Mouse (Mus musculus) embryonic facial prominence, embryonic 11.5 days (tissue): ENCODE measurements around the gene Rtbdn. TPM values are rescaled to one million over a fixed set of nuclear protein-coding genes. Genes with fewer than 3 reads are reported as not detected.
A peak's percentile ranks its signal among the peaks of the same experiment; 100 is the strongest.
"Not testable (repeated sequence)": the region's sequence is repeated elsewhere in the genome, so short reads cannot be mapped to it uniquely, and the experiment has no call there.

ENCODE experiments used
- ATAC-seq: fragments of 200-750 bp; cut with Nextera tagmentation; replicated peaks from 2 replicates; pipeline ENCODE4 v1.8.0; 2017; ENCODE audit warnings: low read depth; ENCODE audit not compliant: insufficient number of reproducible peaks, low FRiP score, low TSS enrichment
- DNase-seq: peaks from one replicate; pipeline ENCODE4 v3.0.0-alpha.2; 2015; ENCODE audit warnings: low spot score
- H3K27ac ChIP-seq: fragments of 300-500 bp; sonication (generic); replicated peaks from 2 replicates; pipeline ENCODE4 v1.5.1; 2014; ENCODE audit warnings: mild to moderate bottlenecking, low read depth, low read length, control low read depth
- H3K27me3 ChIP-seq: fragments of 300-500 bp; sonication (generic); 2 replicates; pipeline ENCODE4 v1.6.1; 2014; ENCODE audit warnings: mild to moderate bottlenecking, low read length, moderate library complexity, mixed read lengths; ENCODE audit not compliant: control insufficient read depth, insufficient read depth
- H3K36me3 ChIP-seq: fragments of 300-500 bp; sonication (generic); replicated peaks from 2 replicates; pipeline ENCODE4 v1.6.1; 2014; ENCODE audit warnings: low read depth, mild to moderate bottlenecking, low read length, moderate library complexity, mixed read lengths; ENCODE audit not compliant: control insufficient read depth, insufficient read depth
- H3K4me1 ChIP-seq: fragments of 300-500 bp; sonication (generic); 2 replicates; pipeline ENCODE4 v1.6.1; 2014; ENCODE audit warnings: low read length, mixed read lengths; ENCODE audit not compliant: control insufficient read depth, insufficient read depth
- H3K4me2 ChIP-seq: fragments of 300-500 bp; sonication (generic); 2 replicates; pipeline ENCODE4 v1.6.1; 2014; ENCODE audit warnings: low read depth, mild to moderate bottlenecking, control low read depth, low read length, moderate library complexity
- H3K4me3 ChIP-seq: fragments of 300-500 bp; sonication (generic); 2 replicates; pipeline ENCODE4 v1.5.1; 2014; ENCODE audit warnings: low read depth, low read length, control low read depth
- H3K9ac ChIP-seq: fragments of 300-500 bp; sonication (generic); replicated peaks from 2 replicates; pipeline ENCODE4 v1.6.1; 2014; ENCODE audit warnings: mild to moderate bottlenecking, control low read depth, low read length
- H3K9me3 ChIP-seq: fragments of 300-500 bp; sonication (generic); replicated peaks from 2 replicates; pipeline ENCODE4 v1.6.1; 2016; ENCODE audit warnings: mild to moderate bottlenecking, low read length, inconsistent platforms, mixed read lengths; ENCODE audit not compliant: control insufficient read depth
- WGBS: fragments of 180-500 bp; shearing (Covaris S2); extraction: QIAGEN DNeasy Blood & Tissue Kit; methylation state at CpG from one replicate; pipeline ENCODE4 v1.1.7; 2014; 5-methylcytosine and 5-hydroxymethylcytosine counted together
- polyA plus RNA-seq: library from polyadenylated mRNA; unstranded; fragments of >200 nt; fragmentation: Nextera tagmentation; extraction: Ambion mirVana; gene quantifications from 2 replicates; pipeline ENCODE4 v1.2.1, GENCODE M21; 2014

Gene Rtbdn
- polyA plus RNA-seq, 1 experiment from 2014 or later, result not detected

GRCm38 (mm10) chr8:84907493-84907892 lies 39.3 kb upstream of the Rtbdn start:
- ATAC-seq (no peak), DNase-seq (no peak)
- Histone ChIP-seq H3K27ac (no peak overlapping the region), H3K36me3 (no peaks in the 10 kb centered on the region), H3K27me3 (peaks cover 13% of the 10 kb centered on the region), H3K4me3 (no peak overlapping the region), H3K9ac (no peak overlapping the region), H3K4me1 (peaks cover 3% of the 10 kb centered on the region; the same call in 1 of the 2 replicates), H3K4me2 (no peak overlapping the region), H3K9me3 (no peaks in the 10 kb centered on the region)
- WGBS, result 71% methylated on average over 8 of the region's 8 CpGs

GRCm38 (mm10) chr8:84907979-84908378 lies 38.8 kb upstream of the Rtbdn start:
- not testable (repeated sequence) for H3K9me3 ChIP-seq, H3K27ac ChIP-seq, ATAC-seq, H3K36me3 ChIP-seq, H3K4me1 ChIP-seq, DNase-seq
- Histone ChIP-seq H3K9ac (0 out of 2 replicates have a peak overlapping the region, but pooled peaks have one; percentile 22), H3K4me3 (peak overlapping the region; percentile 59), H3K4me2 (peak overlapping the region; percentile 78), H3K27me3 (peaks cover 18% of the 10 kb centered on the region)
- 19% methylated on average over 7 of the region's 7 CpGs for WGBS

GRCm38 (mm10) chr8:84908421-84909161 lies 38.2 kb upstream of the Rtbdn start, which contains the start of gene Dnase2a:
Gene Dnase2a (plus strand): TSS chr8:84908560.
- under 1% methylated on average over 45 of the region's 45 CpGs for WGBS
- Histone ChIP-seq H3K36me3 (no peaks in the 10 kb centered on the region), H3K27me3 (peaks cover 24% of the 10 kb centered on the region), H3K4me1 (peaks cover 3% of the 10 kb centered on the region; the same call in 1 of the 2 replicates), H3K27ac (no peak within 1 kb of the TSS), H3K9ac (peak within 1 kb of the TSS; percentile 67), H3K4me2 (peak within 1 kb of the TSS; percentile 78), H3K9me3 (no peaks in the 10 kb centered on the region), H3K4me3 (peak within 1 kb of the TSS; percentile 59)
- ATAC-seq (peak; percentile 76), DNase-seq (peak; percentile 100)

GRCm38 (mm10) chr8:84909162-84909767 lies 37.5 kb upstream of the Rtbdn start:
- peak overlapping the region; percentile 78 for H3K4me2 ChIP-seq
- H3K27ac ChIP-seq, result no peak overlapping the region
- no peak for ATAC-seq
- H3K4me1 ChIP-seq, result peaks cover 3% of the 10 kb centered on the region; the same call in 1 of the 2 replicates
- H3K27me3 ChIP-seq, result peaks cover 28% of the 10 kb centered on the region
- H3K9me3 ChIP-seq, result no peaks in the 10 kb centered on the region; the same call in 1 of the 2 replicates
- 48% methylated on average over 20 of the region's 20 CpGs for WGBS
- no peak for DNase-seq
- peak overlapping the region; percentile 59 for H3K4me3 ChIP-seq
- H3K9ac ChIP-seq, result peak overlapping the region; percentile 67
- no peaks in the 10 kb centered on the region for H3K36me3 ChIP-seq

GRCm38 (mm10) chr8:84909949-84910348 lies 36.8 kb upstream of the Rtbdn start:
- H3K4me1 ChIP-seq, result peaks cover 3% of the 10 kb centered on the region; the same call in 1 of the 2 replicates
- H3K9ac ChIP-seq, result no peak overlapping the region
- ATAC-seq, result no peak
- H3K4me2 ChIP-seq, result no peak overlapping the region
- no peak for DNase-seq
- H3K4me3 ChIP-seq, result no peak overlapping the region
- H3K36me3 ChIP-seq, result no peaks in the 10 kb centered on the region
- H3K9me3 ChIP-seq, result no peaks in the 10 kb centered on the region; the same call in 1 of the 2 replicates
- H3K27ac ChIP-seq, result no peak overlapping the region
- H3K27me3 ChIP-seq, result peaks cover 28% of the 10 kb centered on the region
- WGBS, result 57% methylated on average over 5 of the region's 5 CpGs

- H3K36me3 ChIP-seq, result no peaks in the 10 kb centered on the region
- H3K9me3 ChIP-seq, result no peaks in the 10 kb centered on the region; the same call in 1 of the 2 replicates
- H3K27me3 ChIP-seq, result peaks cover 28% of the 10 kb centered on the region
- no peak overlapping the region for H3K4me3 ChIP-seq
- WGBS, result 79% methylated on average over 6 of the region's 6 CpGs
- peaks cover 3% of the 10 kb centered on the region; the same call in 1 of the 2 replicates for H3K4me1 ChIP-seq
- no peak overlapping the region for H3K27ac ChIP-seq
- no peak for DNase-seq
- H3K9ac ChIP-seq, result no peak overlapping the region
- ATAC-seq, result no peak
- H3K4me2 ChIP-seq, result no peak overlapping the region
Measured at GRCm38 (mm10) chr8:84910551-84910950, 36.2 kb upstream of the Rtbdn start.

- Histone ChIP-seq H3K27me3 (peaks cover 28% of the 10 kb centered on the region), H3K27ac (no peak overlapping the region), H3K9me3 (no peaks in the 10 kb centered on the region; the same call in 1 of the 2 replicates), H3K4me2 (no peak overlapping the region), H3K4me3 (no peak overlapping the region), H3K9ac (no peak overlapping the region), H3K4me1 (peaks cover 3% of the 10 kb centered on the region; the same call in 1 of the 2 replicates), H3K36me3 (no peaks in the 10 kb centered on the region)
- DNase-seq (no peak), ATAC-seq (no peak)
- 77% methylated on average over 9 of the region's 9 CpGs for WGBS
Measured at GRCm38 (mm10) chr8:84911854-84912253, 34.9 kb upstream of the Rtbdn start.

- 23% methylated on average over 27 of the region's 27 CpGs for WGBS
- ATAC-seq (no peak), DNase-seq (no peak)
- H3K36me3 ChIP-seq, result no peaks in the 10 kb centered on the region
- H3K4me3 ChIP-seq, result peak overlapping the region; percentile 39; the same call in 1 of the 2 replicates
- H3K9ac ChIP-seq, result peak overlapping the region; percentile 43; the same call in 1 of the 2 replicates
- peak overlapping the region; percentile 81 for H3K4me2 ChIP-seq
- peaks cover 28% of the 10 kb centered on the region for H3K27me3 ChIP-seq
- H3K27ac ChIP-seq, result no peak overlapping the region
- no peaks in the 10 kb centered on the region; the same call in 1 of the 2 replicates for H3K9me3 ChIP-seq
- peaks cover 3% of the 10 kb centered on the region; the same call in 1 of the 2 replicates for H3K4me1 ChIP-seq
Measured at GRCm38 (mm10) chr8:84912391-84912790, 34.4 kb upstream of the Rtbdn start.
